Mouse (Mus musculus) embryo, embryonic 11.5 days (tissue): ENCODE results near the gene Tcf20.
"Not testable (repeated sequence)": the region's sequence is repeated elsewhere in the genome, so short reads cannot be mapped to it uniquely, and the experiment has no call there.

Experiments used
- DNase-seq: peaks from one replicate; pipeline ENCODE4 v3.0.0-alpha.2; 2012; ENCODE audit warnings: low read depth, low spot score

Gene Tcf20

GRCm38 (mm10) chr15:82814321-82814720 lies 173.4 kb downstream of the Tcf20 start:
- DNase-seq, result no peak

- no peak for DNase-seq
Measured at GRCm38 (mm10) chr15:82810556-82810955, 177.1 kb downstream of the Tcf20 start.

GRCm38 (mm10) chr15:82809511-82809910 lies 178.2 kb downstream of the Tcf20 start:
- no peak for DNase-seq

- DNase-seq, result no peak
Measured at GRCm38 (mm10) chr15:82806969-82807763, 180.5 kb downstream of the Tcf20 start.

GRCm38 (mm10) chr15:82804708-82805639 lies 182.7 kb downstream of the Tcf20 start:
- peak; percentile 57 for DNase-seq

- DNase-seq, result no peak
Measured at GRCm38 (mm10) chr15:82795936-82796440, 191.7 kb downstream of the Tcf20 start.

DNA sequence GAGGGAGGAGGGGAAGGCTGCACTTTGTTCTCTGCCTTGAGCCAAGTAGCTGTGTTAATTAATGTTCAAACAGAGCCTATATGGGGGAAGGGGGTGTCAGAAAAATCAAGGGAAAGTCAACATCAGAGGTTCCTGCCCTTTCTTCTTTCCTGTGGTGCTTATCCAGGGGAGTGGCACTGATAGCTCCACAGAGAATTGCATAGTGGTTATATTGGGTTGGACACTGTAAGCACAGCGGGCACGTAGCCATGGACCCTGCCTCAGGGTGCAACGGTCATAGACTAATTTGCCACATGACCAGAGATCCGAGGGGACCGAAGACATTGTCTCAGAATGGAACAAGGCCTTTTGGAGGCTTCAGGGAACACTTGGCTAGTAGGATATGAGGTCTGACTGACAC lies 193.4 kb downstream of the Tcf20 start, which contains the start of gene Cyp2d26:
Gene Cyp2d26 (minus strand): TSS at position 18 of the 400 bp plus-strand sequence.
- no peak for DNase-seq

- DNase-seq, result no peak
Measured at GRCm38 (mm10) chr15:82793868-82794267, 193.8 kb downstream of the Tcf20 start.

GRCm38 (mm10) chr15:82793454-82793853 lies 194.2 kb downstream of the Tcf20 start:
- no peak for DNase-seq

DNA sequence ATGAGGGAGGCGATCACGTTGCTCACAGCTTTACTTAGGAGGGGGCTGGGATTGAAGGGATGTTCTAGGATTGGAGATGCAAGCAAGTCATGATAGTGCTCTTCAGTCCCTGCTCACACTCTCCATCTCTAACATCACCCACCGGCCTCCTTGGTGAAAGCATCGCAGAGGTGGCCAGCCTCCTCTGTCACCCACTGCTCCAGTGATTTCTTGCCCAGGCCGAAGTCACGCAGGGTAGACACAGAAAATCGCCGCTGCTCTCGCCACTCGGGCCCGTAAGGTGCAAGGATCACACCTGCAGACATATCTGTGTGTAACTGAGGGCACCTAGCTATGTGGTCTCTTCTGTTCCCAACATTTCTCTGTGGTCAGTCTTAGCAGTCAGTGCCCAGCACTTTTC lies 195.1 kb downstream of the Tcf20 start:
- no peak for DNase-seq

DNA sequence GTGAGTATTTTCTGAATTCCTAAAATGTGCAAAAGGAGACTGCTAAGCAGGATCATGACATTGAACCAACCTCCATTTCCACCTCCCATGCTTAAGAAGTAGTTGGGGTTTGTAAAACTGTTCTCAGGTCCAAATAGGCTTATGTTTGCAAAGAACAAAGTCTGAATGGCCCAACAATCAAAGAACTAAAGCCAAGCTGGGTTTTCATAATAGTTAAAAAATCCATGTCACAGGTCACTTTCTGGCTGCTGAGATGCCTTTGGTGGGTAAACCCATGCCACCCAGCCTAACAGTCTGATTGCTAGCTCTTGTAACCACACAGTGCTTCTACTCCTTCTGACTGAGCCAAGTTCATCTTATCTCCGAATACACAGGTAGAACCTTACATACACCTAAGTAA lies 203.1 kb downstream of the Tcf20 start:
- DNase-seq, result no peak

DNA sequence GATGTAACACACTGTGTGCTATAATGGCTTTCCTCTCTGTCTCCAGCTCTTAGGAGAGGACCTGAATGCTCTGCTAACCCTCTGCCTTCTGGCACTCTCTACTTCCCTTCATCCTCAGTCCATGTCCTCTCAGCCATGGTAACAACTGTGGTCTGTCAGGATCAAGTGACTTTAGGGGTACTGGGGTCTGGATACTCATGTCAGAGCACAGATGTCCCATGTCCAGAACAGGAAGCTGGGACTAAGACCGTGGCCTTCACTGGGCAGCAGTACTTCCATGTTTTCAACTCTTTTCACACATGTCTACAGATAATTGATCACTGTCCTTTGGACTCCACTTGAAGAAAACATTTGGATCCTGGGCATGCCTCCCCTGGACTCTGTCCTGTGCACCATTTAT lies 203.9 kb downstream of the Tcf20 start:
- DNase-seq, result no peak

- DNase-seq, result not testable (repeated sequence)
Measured at GRCm38 (mm10) chr15:82777856-82778255, 209.8 kb downstream of the Tcf20 start.

GRCm38 (mm10) chr15:82765943-82766342 lies 221.7 kb downstream of the Tcf20 start:
- no peak for DNase-seq

- DNase-seq, result no peak
Measured at GRCm38 (mm10) chr15:82764881-82765280, 222.8 kb downstream of the Tcf20 start.

- DNase-seq, result no peak
Measured at GRCm38 (mm10) chr15:82763631-82764420, 223.8 kb downstream of the Tcf20 start, which contains the start of gene Cyp2d40. Cyp2d40 (minus strand) TSS chr15:82764183.
